Mouse (Mus musculus) C2C12 (cell line): ENCODE data around the gene Spc25.

Experiments used
- CEBPB ChIP-seq: IDR thresholded peaks from one replicate; pipeline ENCODE4 v1.6.1; 2011; ENCODE audit warnings: low read depth, mild to moderate bottlenecking, control low read depth, moderate library complexity
- CTCF ChIP-seq: IDR thresholded peaks from one replicate; pipeline ENCODE4 v1.5.1; 2011; ENCODE audit not compliant: control insufficient read depth, insufficient read depth, insufficient read length
- MYOG ChIP-seq: IDR thresholded peaks from one replicate; pipeline ENCODE4 v1.6.1; 2011; ENCODE audit not compliant: control insufficient read depth, insufficient read length; ENCODE audit errors: extremely low read depth
- USF1 ChIP-seq: IDR thresholded peaks from one replicate; pipeline ENCODE4 v1.6.1; 2011; ENCODE audit warnings: low read depth, mild to moderate bottlenecking, control low read depth, moderate library complexity

DNA sequence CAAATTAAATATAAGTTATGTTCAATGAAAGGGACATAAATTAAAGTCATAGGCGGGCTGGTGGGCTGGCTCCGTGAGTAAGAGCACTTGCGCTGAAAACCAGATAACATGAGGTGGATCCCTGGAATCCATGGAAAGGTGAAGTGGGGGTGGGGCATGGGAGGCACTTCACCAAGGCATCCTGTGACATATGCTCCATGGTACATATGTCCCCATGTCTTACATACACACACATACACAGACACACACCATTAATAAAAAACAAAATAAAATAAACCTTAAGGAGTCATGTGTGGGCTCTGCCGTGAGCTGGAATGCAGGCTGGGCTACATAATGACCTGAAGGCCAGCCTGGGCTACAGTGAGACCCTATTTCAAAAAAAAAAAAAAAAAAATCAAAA, 26.3 kb downstream of the Spc25 start:
- no peak for TF ChIP-seq MYOG
- no peak for TF ChIP-seq USF1
- TF ChIP-seq CTCF, result no peak
- TF ChIP-seq CEBPB, result no peak
